Mouse (Mus musculus) embryonic facial prominence, embryonic 14.5 days (tissue): ENCODE data around the gene Fam213b. TPM values are rescaled to one million over a fixed set of nuclear protein-coding genes. Genes with fewer than 3 reads are reported as not detected.
A peak's percentile ranks its signal among the peaks of the same experiment; 100 is the strongest.

ENCODE experiments used
- ATAC-seq: fragments of 200-750 bp; cut with Nextera tagmentation; 2 replicates; pipeline ENCODE4 v1.8.0; 2017; ENCODE audit warnings: low read depth, moderate number of reproducible peaks, moderate TSS enrichment
- DNase-seq: peaks from one replicate; pipeline ENCODE4 v3.0.0-alpha.2; 2015; ENCODE audit warnings: low spot score
- H3K27ac ChIP-seq: fragments of 300-500 bp; sonication (generic); replicated peaks from 2 replicates; pipeline ENCODE4 v1.5.1; 2014; ENCODE audit warnings: low read depth, mild to moderate bottlenecking, low read length, moderate library complexity
- H3K27me3 ChIP-seq: fragments of 300-500 bp; sonication (generic); replicated peaks from 2 replicates; pipeline ENCODE4 v1.6.1; 2014; ENCODE audit warnings: low read length; ENCODE audit not compliant: control insufficient read depth, insufficient read depth
- H3K36me3 ChIP-seq: fragments of 300-500 bp; sonication (generic); 2 replicates; pipeline ENCODE4 v1.6.1; 2014; ENCODE audit warnings: low read length, mixed read lengths; ENCODE audit not compliant: control insufficient read depth, insufficient read depth
- H3K4me1 ChIP-seq: fragments of 300-500 bp; sonication (generic); 2 replicates; pipeline ENCODE4 v1.6.1; 2014; ENCODE audit warnings: antibody characterized with exemption, low read length; ENCODE audit not compliant: control insufficient read depth, insufficient read depth
- H3K4me2 ChIP-seq: fragments of 300-500 bp; sonication (generic); 2 replicates; pipeline ENCODE4 v1.6.1; 2014; ENCODE audit warnings: low read depth, mild to moderate bottlenecking, low read length, moderate library complexity, mixed read lengths
- H3K4me3 ChIP-seq: fragments of 300-500 bp; sonication (generic); 2 replicates; pipeline ENCODE4 v1.5.1; 2014; ENCODE audit warnings: low read depth, mild to moderate bottlenecking, low read length
- H3K9ac ChIP-seq: fragments of 300-500 bp; sonication (generic); 2 replicates; pipeline ENCODE4 v1.6.1; 2014; ENCODE audit warnings: low read depth, mild to moderate bottlenecking, low read length, moderate library complexity, mixed read lengths
- H3K9me3 ChIP-seq: fragments of 300-500 bp; sonication (generic); 2 replicates; pipeline ENCODE4 v1.6.1; 2016; ENCODE audit warnings: low read length; ENCODE audit not compliant: control insufficient read depth
- WGBS: fragments of 180-500 bp; shearing (Covaris S2); extraction: QIAGEN DNeasy Blood & Tissue Kit; methylation state at CpG from one replicate; pipeline ENCODE4 v1.1.7; 2014; 5-methylcytosine and 5-hydroxymethylcytosine counted together
- polyA plus RNA-seq: library from polyadenylated mRNA; unstranded; fragments of >200 nt; fragmentation: Nextera tagmentation; extraction: Ambion mirVana; gene quantifications from 2 replicates; pipeline ENCODE4 v1.2.1, GENCODE M21; 2014

The Fam213b gene
- polyA plus RNA-seq, 1 experiment from 2014 or later, result 52.1 TPM

GRCm38 (mm10) chr4:154854676-154855345 is 44.1 kb downstream of the Fam213b start:
- WGBS, result 58% methylated on average over 12 of the region's 12 CpGs
- ATAC-seq (no peak), DNase-seq (no peak)
- no peak overlapping the region for H3K4me3 ChIP-seq
- 0 out of 2 replicates have a peak, but pooled peaks cover 3% of the 10 kb centered on the region for H3K4me1 ChIP-seq
- no peak overlapping the region for H3K27ac ChIP-seq
- peak overlapping the region; percentile 88; the same call in 1 of the 2 replicates for H3K4me2 ChIP-seq
- no peaks in the 10 kb centered on the region for H3K9me3 ChIP-seq
- no peak overlapping the region for H3K9ac ChIP-seq
- H3K27me3 ChIP-seq, result peaks cover 40% of the 10 kb centered on the region
- H3K36me3 ChIP-seq, result no peaks in the 10 kb centered on the region

GRCm38 (mm10) chr4:154853881-154854280 is 45.1 kb downstream of the Fam213b start:
- ATAC-seq (no peak), DNase-seq (no peak)
- H3K36me3 ChIP-seq, result no peaks in the 10 kb centered on the region
- H3K4me2 ChIP-seq, result no peak overlapping the region
- no peaks in the 10 kb centered on the region for H3K9me3 ChIP-seq
- WGBS, result 73% methylated on average over 4 of the region's 4 CpGs
- no peak overlapping the region for H3K27ac ChIP-seq
- H3K9ac ChIP-seq, result no peak overlapping the region
- H3K27me3 ChIP-seq, result peaks cover 40% of the 10 kb centered on the region
- H3K4me1 ChIP-seq, result 0 out of 2 replicates have a peak, but pooled peaks cover 3% of the 10 kb centered on the region
- no peak overlapping the region for H3K4me3 ChIP-seq

DNA sequence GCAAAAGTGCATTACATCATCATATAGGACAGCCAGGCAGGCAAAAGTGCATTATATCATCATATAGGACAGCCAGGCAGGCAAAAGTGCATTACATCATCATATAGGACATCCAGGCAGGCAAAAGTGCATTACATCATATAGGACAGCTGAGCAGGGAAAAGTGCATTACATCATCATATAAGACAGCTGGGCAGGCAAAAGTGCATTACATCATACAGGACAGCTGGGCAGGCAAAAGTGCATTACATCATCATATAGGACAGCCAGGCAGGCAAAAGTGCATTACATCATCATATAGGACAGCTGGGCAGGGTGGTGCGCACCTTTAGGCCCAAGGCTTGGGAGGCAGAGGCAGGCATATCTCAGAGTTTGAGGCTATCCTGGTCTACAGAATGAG is 46.2 kb downstream of the Fam213b start:
- no peak overlapping the region for H3K4me2 ChIP-seq
- H3K27me3 ChIP-seq, result peaks cover 37% of the 10 kb centered on the region
- H3K9ac ChIP-seq, result no peak overlapping the region
- no peak overlapping the region for H3K4me3 ChIP-seq
- H3K4me1 ChIP-seq, result 0 out of 2 replicates have a peak, but pooled peaks cover 3% of the 10 kb centered on the region
- ATAC-seq, result no peak
- no peaks in the 10 kb centered on the region for H3K36me3 ChIP-seq
- DNase-seq, result no peak
- H3K27ac ChIP-seq, result no peak overlapping the region
- 95% methylated on average over 1 of the region's 1 CpGs for WGBS
- H3K9me3 ChIP-seq, result no peaks in the 10 kb centered on the region

Other genes starting within 250 kb of the Fam213b start
- gene Actrt2, start 231.3 kb downstream of the Fam213b start, polyA plus RNA-seq, result not detected in 2 replicates
- gene Ttc34, start 61.7 kb downstream of the Fam213b start, polyA plus RNA-seq, result 0.22 and 0.45 TPM in 2 replicates
- 0.32 and 0.45 TPM in 2 replicates for gene Mmel1, start 29.6 kb downstream of the Fam213b start, polyA plus RNA-seq
- 0.98 and 1.3 TPM in 2 replicates for gene Tnfrsf14, start 29.4 kb upstream of the Fam213b start, polyA plus RNA-seq
- gene Hes5, start 61.8 kb upstream of the Fam213b start, polyA plus RNA-seq, result 2.1 and 2.8 TPM in 2 replicates
- gene Pank4, start 65.0 kb upstream of the Fam213b start, polyA plus RNA-seq, result 34.5 and 38.8 TPM in 2 replicates
- 9.8 and 11.2 TPM in 2 replicates for gene Plch2, start 157.6 kb upstream of the Fam213b start, polyA plus RNA-seq
- gene Pex10, start 167.9 kb upstream of the Fam213b start, polyA plus RNA-seq, result 5.8 and 7.3 TPM in 2 replicates
- gene Rer1, start 187.2 kb upstream of the Fam213b start, polyA plus RNA-seq, result 180 and 187 TPM in 2 replicates
- gene Morn1, start 187.4 kb upstream of the Fam213b start, polyA plus RNA-seq, result 3.9 and 4.7 TPM in 2 replicates